Mouse (Mus musculus) regulatory T cell (primary cell): ENCODE results near the gene Unc5b.

Experiments
- in situ Hi-C: fragments of 300-600 bp; cut with MboI, MseI; formaldehyde crosslinking; loops from one replicate; pipeline ENCODE4 v1.15.1; 2025; ENCODE audit warnings: high pct_unique_total_duplicates

The Unc5b gene

DNA sequence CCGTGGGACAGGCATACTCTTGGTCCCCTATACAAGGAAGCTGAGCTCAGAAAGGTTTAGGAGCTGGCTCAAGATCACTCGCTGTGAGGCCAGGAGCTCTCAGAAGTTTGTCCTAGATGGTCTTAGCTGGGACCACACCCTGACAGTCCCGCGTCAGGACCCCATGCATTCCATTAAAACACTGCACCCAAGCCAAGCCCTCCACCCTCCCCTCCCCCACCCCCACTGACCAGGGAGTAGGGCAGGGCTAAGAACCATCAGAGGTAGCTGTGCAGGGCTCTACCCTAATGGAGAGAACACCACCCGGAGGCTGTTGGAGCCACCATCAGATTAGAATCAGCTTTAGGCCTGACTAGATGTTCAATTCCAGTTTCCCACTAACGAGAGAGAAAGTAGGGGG is 106.9 kb downstream of the Unc5b start:
- in situ Hi-C loops: no loop called here

DNA sequence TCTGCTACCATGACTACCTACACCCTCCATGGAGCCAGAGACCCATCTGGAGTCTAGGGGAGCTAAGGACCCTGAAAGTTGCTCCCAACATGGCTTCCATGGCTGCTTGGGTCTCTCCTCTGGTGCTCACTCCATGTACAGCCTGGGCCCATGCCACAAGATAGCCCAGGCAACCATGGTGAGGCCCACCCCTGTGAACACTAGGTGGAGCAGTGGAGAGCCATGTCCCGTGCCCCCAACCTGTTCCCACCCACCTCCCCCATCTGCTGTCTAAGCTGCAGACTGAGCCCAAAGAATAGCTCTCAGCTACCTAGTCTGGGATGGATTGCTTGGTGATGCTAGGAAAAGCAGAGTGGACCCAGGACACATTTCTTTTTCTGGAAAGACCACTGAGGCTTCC is 108.0 kb downstream of the Unc5b start:
- in situ Hi-C loops: no loop called here

DNA sequence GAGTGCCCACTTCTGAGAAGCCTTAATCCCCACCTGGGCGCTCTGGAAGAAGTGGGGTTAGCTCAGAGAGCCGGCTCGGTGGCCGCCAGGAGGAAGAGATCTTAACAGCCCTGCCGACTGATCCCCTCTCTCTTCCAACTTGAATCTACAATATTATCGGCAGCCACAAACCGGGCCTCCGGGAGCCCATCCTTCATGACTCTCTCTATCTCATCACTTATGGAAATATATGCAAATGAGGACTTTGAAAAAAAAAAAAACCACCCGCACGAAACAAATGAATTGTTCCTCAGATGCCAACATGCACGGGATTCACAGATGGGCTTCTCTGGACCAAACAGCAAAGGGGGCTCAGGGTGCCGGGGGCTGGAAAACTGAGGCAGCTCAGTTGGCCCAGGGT is 109.7 kb downstream of the Unc5b start:
- in situ Hi-C loops: no loop called here

DNA sequence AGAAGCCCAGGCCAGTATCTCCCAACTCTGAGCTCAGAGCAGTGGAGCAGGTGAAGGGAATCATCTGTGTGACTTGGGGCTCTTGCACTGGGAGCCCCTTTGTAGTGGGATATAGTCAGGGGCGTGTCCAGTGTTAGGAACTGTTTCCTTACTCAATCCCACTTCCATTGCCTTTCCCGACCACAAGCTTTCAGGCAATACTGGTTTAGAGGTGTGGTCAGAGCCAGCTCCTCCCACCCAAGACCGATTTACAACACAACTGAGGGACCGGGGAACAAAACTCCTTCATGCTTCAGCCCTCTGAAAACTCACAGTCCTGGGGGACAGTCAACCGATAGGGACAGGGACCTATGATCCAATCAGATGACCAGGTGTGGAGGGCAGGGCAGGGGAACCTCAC is 110.9 kb downstream of the Unc5b start:
- in situ Hi-C loops: no loop called here

DNA sequence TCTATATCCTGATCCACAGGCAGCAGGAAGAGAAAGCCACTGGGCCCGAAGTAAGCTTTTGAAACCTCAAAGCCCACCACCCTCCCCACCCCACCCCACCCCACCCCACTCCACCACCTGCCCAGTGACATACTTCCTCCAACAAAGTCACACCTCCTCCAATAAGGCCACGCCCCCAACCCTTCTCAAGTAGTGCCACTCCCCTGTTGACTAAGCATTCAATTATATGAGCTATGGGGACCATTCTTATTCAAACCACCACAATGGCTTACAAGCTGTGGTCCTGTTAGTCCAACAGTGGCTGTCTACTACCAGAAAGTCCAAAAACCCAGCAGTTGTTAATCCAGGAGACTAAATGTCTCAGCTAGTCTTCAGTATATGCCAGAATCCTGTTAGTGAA is 112.9 kb downstream of the Unc5b start:
- in situ Hi-C loops: no loop called here

DNA sequence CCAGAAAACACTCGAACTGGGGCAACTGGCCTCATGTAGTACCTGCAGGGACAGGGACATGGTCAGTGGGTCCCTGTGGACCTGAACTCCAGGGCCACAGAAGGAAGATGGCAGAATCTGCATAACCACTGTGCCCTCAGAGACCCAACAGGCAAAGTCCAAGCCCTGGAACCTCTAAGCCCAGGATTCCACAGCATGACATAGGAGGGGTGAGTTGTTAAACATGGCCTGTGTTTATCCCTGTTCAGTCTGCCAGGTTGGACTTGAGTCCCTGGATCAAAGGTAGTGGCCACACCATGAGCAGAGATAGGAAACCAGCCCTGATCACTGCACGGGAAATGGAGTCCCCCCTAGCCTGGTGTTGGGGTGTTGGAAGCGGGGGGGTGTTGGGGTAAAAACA is 114.9 kb downstream of the Unc5b start:
- in situ Hi-C loops: no loop called here
